Mouse (Mus musculus): ENCODE data around the gene Sf3a3. TPM values are rescaled to one million over a fixed set of nuclear protein-coding genes. Genes with fewer than 3 reads are reported as not detected.

Sf3a3 gene
- polyA plus RNA-seq, 1 experiment from 2014 or later, result 134 TPM

MicroRNA genes within 50 kb of the gene (microRNA counts, 519-probe panel; counts per million panel counts)
- microRNA mmu-miR-697 (not detected), microRNA mmu-miR-698 (not detected)

Small RNA genes within 50 kb of the gene (microRNA-seq; reads per million reads assigned to microRNA genes)
- not detected for gene Gm24721
- gene Mir697, result not detected
- not detected for gene Mir698

Other genes starting within 250 kb of the Sf3a3 start
- gene 3100002H09Rik, start 104.0 kb upstream of the Sf3a3 start, polyA plus RNA-seq (2015; fragmentation: Nextera tagmentation; extraction: Ambion mirVana), result not detected in 2 replicates
- gene Pou3f1, start 58.0 kb upstream of the Sf3a3 start, polyA plus RNA-seq (2015; fragmentation: Nextera tagmentation; extraction: Ambion mirVana), result 0.06 and 0.13 TPM in 2 replicates
- gene Utp11, start 21.2 kb upstream of the Sf3a3 start, polyA plus RNA-seq (2015; fragmentation: Nextera tagmentation; extraction: Ambion mirVana), result 52.9 and 59.5 TPM in 2 replicates
- 6.6 and 8.0 TPM in 2 replicates for gene Fhl3, start 14.1 kb upstream of the Sf3a3 start, polyA plus RNA-seq (2015; fragmentation: Nextera tagmentation; extraction: Ambion mirVana)
- 36.0 and 40.3 TPM in 2 replicates for gene Inpp5b, start 27.1 kb downstream of the Sf3a3 start, polyA plus RNA-seq (2015; fragmentation: Nextera tagmentation; extraction: Ambion mirVana)
- 12.6 and 12.8 TPM in 2 replicates for gene Mtf1, start 87.3 kb downstream of the Sf3a3 start, polyA plus RNA-seq (2015; fragmentation: Nextera tagmentation; extraction: Ambion mirVana)
- gene Yrdc, start 135.9 kb downstream of the Sf3a3 start, polyA plus RNA-seq (2015; fragmentation: Nextera tagmentation; extraction: Ambion mirVana), result 23.9 and 27.5 TPM in 2 replicates
- gene 1110065P20Rik, start 136.4 kb downstream of the Sf3a3 start, polyA plus RNA-seq (2015; fragmentation: Nextera tagmentation; extraction: Ambion mirVana), result 45.6 TPM in 2 replicates
- 0.18 and 0.33 TPM in 2 replicates for gene Maneal, start 147.4 kb downstream of the Sf3a3 start, polyA plus RNA-seq (2015; fragmentation: Nextera tagmentation; extraction: Ambion mirVana)
- not detected in 2 replicates for gene Epha10, start 166.1 kb downstream of the Sf3a3 start, polyA plus RNA-seq (2015; fragmentation: Nextera tagmentation; extraction: Ambion mirVana)
- 11.1 and 13.1 TPM in 2 replicates for gene 9930104L06Rik, start 222.3 kb downstream of the Sf3a3 start, polyA plus RNA-seq (2015; fragmentation: Nextera tagmentation; extraction: Ambion mirVana)
- gene Cdca8, start 224.5 kb downstream of the Sf3a3 start, polyA plus RNA-seq (2015; fragmentation: Nextera tagmentation; extraction: Ambion mirVana), result 150 and 151 TPM in 2 replicates

All from lung, embryonic 16.5 days (tissue).